Mouse (Mus musculus): ENCODE results near the gene Gramd1b.
A peak's percentile ranks its signal among the peaks of the same experiment; 100 is the strongest.

- TF ChIP-seq CTCF (IDR thresholded peaks at IDR 0.05; ENCODE audit: insufficient read depth, low read depth, low read length) (peak; percentile 76; the same call in 1 of the 2 replicates), POLR2A (IDR thresholded peaks at IDR 0.05; ENCODE audit: insufficient read depth, low read depth, low read length) (no peak)
Measured at GRCm38 (mm10) chr9:40333649-40334396, 197.4 kb downstream of the Gramd1b start.
